Mouse (Mus musculus) heart, embryonic 16.5 days (tissue): ENCODE results near the gene Rbfox2. TPM values are rescaled to one million over a fixed set of nuclear protein-coding genes. Genes with fewer than 3 reads are reported as not detected.

Source experiments
- ATAC-seq: fragments of 200-750 bp; cut with Nextera tagmentation; replicated peaks from 2 replicates; pipeline ENCODE4 v1.8.0; 2017; ENCODE audit warnings: moderate number of reproducible peaks; ENCODE audit not compliant: insufficient read depth, low FRiP score; ENCODE audit errors: extremely low read depth
- H3K27ac ChIP-seq: fragments of 300-500 bp; sonication (generic); 2 replicates; pipeline ENCODE4 v1.5.1; 2014; ENCODE audit warnings: mild to moderate bottlenecking, low read length, control low read depth, moderate library complexity
- H3K27me3 ChIP-seq: fragments of 300-500 bp; sonication (generic); 2 replicates; pipeline ENCODE4 v1.6.1; 2014; ENCODE audit warnings: low read length, mixed read lengths; ENCODE audit not compliant: control insufficient read depth, insufficient read depth
- H3K36me3 ChIP-seq: fragments of 300-500 bp; sonication (generic); 2 replicates; pipeline ENCODE4 v1.6.1; 2014; ENCODE audit not compliant: control insufficient read depth, insufficient read depth
- H3K4me1 ChIP-seq: fragments of 300-500 bp; sonication (generic); 2 replicates; pipeline ENCODE4 v1.6.1; 2014; ENCODE audit warnings: low read length, mixed read lengths; ENCODE audit not compliant: control insufficient read depth, insufficient read depth
- H3K4me2 ChIP-seq: fragments of 300-500 bp; sonication (generic); 2 replicates; pipeline ENCODE4 v1.6.1; 2014; ENCODE audit warnings: low read depth, mild to moderate bottlenecking, control low read depth, low read length
- H3K4me3 ChIP-seq: fragments of 300-500 bp; sonication (generic); 2 replicates; pipeline ENCODE4 v1.5.1; 2014; ENCODE audit warnings: mild to moderate bottlenecking, control low read depth, low read length
- H3K9ac ChIP-seq: fragments of 300-500 bp; sonication (generic); 2 replicates; pipeline ENCODE4 v1.6.1; 2014; ENCODE audit warnings: low read length, control low read depth
- H3K9me3 ChIP-seq: fragments of 300-500 bp; sonication (generic); replicated peaks from 2 replicates; pipeline ENCODE4 v1.6.1; 2016; ENCODE audit warnings: low read length; ENCODE audit not compliant: control insufficient read depth
- WGBS: fragments of 180-500 bp; shearing (Covaris S2); extraction: QIAGEN DNeasy Blood & Tissue Kit; methylation state at CpG from one replicate; pipeline ENCODE4 v1.1.7; 2014; 5-methylcytosine and 5-hydroxymethylcytosine counted together
- polyA plus RNA-seq: library from polyadenylated mRNA; unstranded; fragments of >200 nt; fragmentation: Nextera tagmentation; extraction: Ambion mirVana; gene quantifications from 2 replicates; pipeline ENCODE4 v1.2.1, GENCODE M21; 2015

Gene Rbfox2
- polyA plus RNA-seq, 1 experiment from 2014 or later: 61.8 TPM

GRCm38 (mm10) chr15:77040784-77041183, 266.0 kb downstream of the Rbfox2 start:
- Histone ChIP-seq H3K9me3 (no peaks in the 10 kb centered on the region), H3K36me3 (no peaks in the 10 kb centered on the region), H3K4me2 (no peak overlapping the region), H3K4me3 (no peak overlapping the region), H3K27me3 (no peaks in the 10 kb centered on the region), H3K27ac (peak overlapping the region; percentile 71; the same call in 1 of the 2 replicates), H3K4me1 (peaks cover 50% of the 10 kb centered on the region), H3K9ac (no peak overlapping the region; the same call in 1 of the 2 replicates)
- ATAC-seq: no peak
- WGBS: 50% methylated on average over 3 of the region's 3 CpGs

- ATAC-seq: no peak
- Histone ChIP-seq H3K4me1 (peaks cover 57% of the 10 kb centered on the region), H3K4me3 (no peak overlapping the region), H3K9me3 (no peaks in the 10 kb centered on the region), H3K27ac (no peak overlapping the region), H3K36me3 (no peaks in the 10 kb centered on the region), H3K27me3 (no peaks in the 10 kb centered on the region), H3K9ac (no peak overlapping the region), H3K4me2 (no peak overlapping the region)
- WGBS: 65% methylated on average over 8 of the region's 9 CpGs
These were observed 267.5 kb downstream of the Rbfox2 start for GRCm38 (mm10) chr15:77039211-77039700.

DNA sequence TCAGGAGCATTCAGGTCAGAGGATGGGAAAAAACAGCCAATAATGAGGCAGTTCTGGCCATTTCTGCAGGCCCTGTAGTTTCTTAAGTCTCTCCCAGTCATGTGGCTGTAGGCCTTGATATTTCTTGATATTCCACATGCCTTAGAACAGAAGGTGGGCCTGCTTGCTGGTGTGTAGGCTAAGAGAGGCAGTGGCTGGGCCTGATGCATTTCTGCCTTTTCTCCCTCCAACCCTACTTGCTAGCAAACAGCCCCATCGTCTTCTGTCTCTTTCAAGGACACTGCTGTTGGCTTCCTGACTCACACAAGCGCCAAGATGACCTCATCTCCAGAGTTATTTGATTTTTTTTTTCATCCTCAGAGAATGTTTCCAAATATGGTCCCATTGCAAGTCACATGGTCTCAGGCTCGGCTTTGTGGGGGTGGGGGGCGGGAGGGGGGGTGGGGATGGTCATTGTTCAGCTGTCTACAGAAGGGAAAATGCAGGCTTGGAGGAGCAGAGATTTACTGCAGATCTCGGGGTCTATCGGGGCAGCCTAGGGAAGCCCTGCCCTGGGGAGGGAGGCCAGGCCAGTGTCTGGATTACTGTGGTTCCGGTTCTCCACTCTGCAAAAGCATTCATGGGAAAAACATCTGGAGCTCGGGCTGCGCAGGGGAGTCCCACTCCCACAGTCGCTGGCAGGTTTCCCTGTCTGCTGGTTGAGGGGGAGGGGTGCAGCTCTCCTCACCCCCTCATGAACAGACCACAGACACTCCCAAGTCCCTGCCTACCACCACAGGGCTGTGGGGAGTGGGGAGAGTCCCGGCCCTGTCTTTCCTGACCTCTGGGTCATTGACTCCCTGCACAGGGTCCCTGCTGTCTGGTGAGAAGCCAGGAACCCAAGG, 269.3 kb downstream of the Rbfox2 start:
- Histone ChIP-seq H3K9ac (peak overlapping the region; percentile 76), H3K36me3 (no peaks in the 10 kb centered on the region), H3K9me3 (no peaks in the 10 kb centered on the region), H3K27me3 (no peaks in the 10 kb centered on the region), H3K4me1 (peaks cover 52% of the 10 kb centered on the region), H3K4me3 (no peak overlapping the region), H3K4me2 (peak overlapping the region; percentile 52), H3K27ac (peak overlapping the region; percentile 100)
- ATAC-seq: peak; percentile 73
- 6% methylated on average over 11 of the region's 11 CpGs for WGBS

GRCm38 (mm10) chr15:77036989-77037277, 269.9 kb downstream of the Rbfox2 start:
- peaks cover 52% of the 10 kb centered on the region for H3K4me1 ChIP-seq
- no peaks in the 10 kb centered on the region for H3K9me3 ChIP-seq
- H3K27me3 ChIP-seq: no peaks in the 10 kb centered on the region
- peak overlapping the region; percentile 52 for H3K4me2 ChIP-seq
- no peak overlapping the region for H3K4me3 ChIP-seq
- peak overlapping the region; percentile 76 for H3K9ac ChIP-seq
- ATAC-seq: peak; percentile 33; the same call in 1 of the 2 replicates
- H3K27ac ChIP-seq: peak overlapping the region; percentile 100
- H3K36me3 ChIP-seq: no peaks in the 10 kb centered on the region
- WGBS: 9% methylated on average over 2 of the region's 2 CpGs

GRCm38 (mm10) chr15:77036320-77036988, 270.4 kb downstream of the Rbfox2 start:
- peaks cover 53% of the 10 kb centered on the region for H3K4me1 ChIP-seq
- peak overlapping the region; percentile 76 for H3K9ac ChIP-seq
- H3K36me3 ChIP-seq: no peaks in the 10 kb centered on the region
- H3K4me2 ChIP-seq: peak overlapping the region; percentile 52
- H3K9me3 ChIP-seq: no peaks in the 10 kb centered on the region
- peak; percentile 61 for ATAC-seq
- 46% methylated on average over 11 of the region's 11 CpGs for WGBS
- no peak overlapping the region for H3K4me3 ChIP-seq
- no peaks in the 10 kb centered on the region for H3K27me3 ChIP-seq
- peak overlapping the region; percentile 100 for H3K27ac ChIP-seq

- 77% methylated on average over 3 of the region's 3 CpGs for WGBS
- no peaks in the 10 kb centered on the region for H3K36me3 ChIP-seq
- peaks cover 55% of the 10 kb centered on the region for H3K4me1 ChIP-seq
These were observed 271.2 kb downstream of the Rbfox2 start for GRCm38 (mm10) chr15:77035643-77036042.

GRCm38 (mm10) chr15:77034526-77034925, 272.3 kb downstream of the Rbfox2 start:
- peak overlapping the region; percentile 34 for H3K9ac ChIP-seq
- H3K4me1 ChIP-seq: peaks cover 50% of the 10 kb centered on the region
- H3K4me3 ChIP-seq: no peak overlapping the region
- peak overlapping the region; percentile 52 for H3K27ac ChIP-seq
- H3K36me3 ChIP-seq: no peaks in the 10 kb centered on the region
- no peak for ATAC-seq
- no peak overlapping the region for H3K4me2 ChIP-seq
- WGBS: 73% methylated on average over 6 of the region's 6 CpGs
- no peaks in the 10 kb centered on the region for H3K9me3 ChIP-seq
- no peaks in the 10 kb centered on the region for H3K27me3 ChIP-seq

More at GRCm38 (mm10) chr15:77035643-77036042, 271.2 kb downstream of the Rbfox2 start:
- no peaks in the 10 kb centered on the region for H3K9me3 ChIP-seq
- no peak for ATAC-seq
- H3K27me3 ChIP-seq: no peaks in the 10 kb centered on the region
- no peak overlapping the region for H3K4me2 ChIP-seq
- no peak overlapping the region for H3K4me3 ChIP-seq
- peak overlapping the region; percentile 76; the same call in 1 of the 2 replicates for H3K9ac ChIP-seq
- peak overlapping the region; percentile 100 for H3K27ac ChIP-seq

GRCm38 (mm10) chr15:77031271-77031670, 275.5 kb downstream of the Rbfox2 start:
- no peaks in the 10 kb centered on the region for H3K27me3 ChIP-seq
- H3K27ac ChIP-seq: no peak overlapping the region
- H3K4me1 ChIP-seq: peaks cover 45% of the 10 kb centered on the region
- 60% methylated on average over 3 of the region's 3 CpGs for WGBS
- no peaks in the 10 kb centered on the region for H3K36me3 ChIP-seq
- H3K4me2 ChIP-seq: no peak overlapping the region
- peak overlapping the region; percentile 42; the same call in 1 of the 2 replicates for H3K9ac ChIP-seq
- ATAC-seq: no peak
- H3K4me3 ChIP-seq: no peak overlapping the region
- no peaks in the 10 kb centered on the region for H3K9me3 ChIP-seq
